Mouse (Mus musculus): ENCODE data around the gene Ap1s1.

GRCm38 (mm10) chr5:137028561-137029272 is 17.2 kb downstream of the Ap1s1 start:
- no peak for TF ChIP-seq CTCF (IDR thresholded peaks at IDR 0.05; ENCODE audit: low read depth)
- TF ChIP-seq EP300 (IDR thresholded peaks at IDR 0.05; ENCODE audit: low read depth) = no peak
